Mouse (Mus musculus): ENCODE measurements at regions not wholly inside any gene's neighbourhood (a gene's known extent, or its start where the extent isn't known, plus 50 kb on each side); places are given as distances from the start of the nearest gene placed in this dataset.

DNA sequence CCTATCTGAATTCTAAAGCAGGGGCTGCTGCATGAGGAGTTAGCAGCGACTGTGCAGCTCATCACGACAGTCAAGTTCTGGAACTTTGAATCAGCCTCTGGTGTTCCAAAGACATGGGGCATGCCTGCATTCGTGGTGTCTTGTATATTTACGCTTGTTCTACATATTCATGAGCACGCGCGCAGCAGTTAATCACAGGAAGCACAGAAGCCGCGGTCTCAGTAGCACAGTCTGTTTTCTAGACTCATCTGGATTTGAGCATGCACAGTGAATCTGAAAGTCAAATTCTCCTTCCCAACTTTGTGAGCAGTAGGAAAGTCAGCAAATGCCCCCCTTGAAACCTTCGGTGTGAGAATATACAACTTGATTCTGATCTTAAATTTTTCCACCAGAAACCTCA is 327.3 kb downstream of the Plk2 start:
- Histone ChIP-seq H3K9ac (no peak overlapping the region), H3K4me2 (no peak overlapping the region), H3K36me3 (no peaks in the 10 kb centered on the region), H3K27me3 (replicated peaks) (no peaks in the 10 kb centered on the region), H3K27ac (no peak overlapping the region), H3K4me3 (no peak overlapping the region), H3K9me3 (replicated peaks) (no peaks in the 10 kb centered on the region), H3K4me1 (no peaks in the 10 kb centered on the region)
- 81% methylated on average over 10 of the region's 10 CpGs for WGBS (ENCODE audit: insufficient replicate concordance)
- no peak for ATAC-seq

- Histone ChIP-seq H3K27ac (no peak overlapping the region), H3K4me3 (no peak overlapping the region), H3K9me3 (replicated peaks) (no peaks in the 10 kb centered on the region), H3K36me3 (no peaks in the 10 kb centered on the region), H3K4me2 (no peak overlapping the region), H3K4me1 (no peaks in the 10 kb centered on the region), H3K27me3 (replicated peaks) (no peaks in the 10 kb centered on the region), H3K9ac (no peak overlapping the region)
- no peak for ATAC-seq
- 66% methylated on average over 6 of the region's 6 CpGs for WGBS (ENCODE audit: insufficient replicate concordance)
These were observed 327.9 kb downstream of the Plk2 start for GRCm38 (mm10) chr13:110722752-110723151.

GRCm38 (mm10) chr13:110724836-110725235 is 330.0 kb downstream of the Plk2 start:
- WGBS (ENCODE audit: insufficient replicate concordance) = 76% methylated on average over 2 of the region's 2 CpGs
- H3K4me1 ChIP-seq = no peaks in the 10 kb centered on the region
- H3K27ac ChIP-seq = no peak overlapping the region

GRCm38 (mm10) chr13:110725821-110726220 is 331.0 kb downstream of the Plk2 start:
- ATAC-seq = no peak
- Histone ChIP-seq H3K4me2 (no peak overlapping the region), H3K4me1 (no peaks in the 10 kb centered on the region), H3K9me3 (replicated peaks) (no peaks in the 10 kb centered on the region), H3K27ac (no peak overlapping the region), H3K36me3 (no peaks in the 10 kb centered on the region), H3K9ac (no peak overlapping the region), H3K27me3 (replicated peaks) (no peaks in the 10 kb centered on the region), H3K4me3 (no peak overlapping the region)
- 52% methylated on average over 3 of the region's 3 CpGs for WGBS (ENCODE audit: insufficient replicate concordance)

More at GRCm38 (mm10) chr13:110724836-110725235, 330.0 kb downstream of the Plk2 start:
- ATAC-seq = no peak
- H3K4me3 ChIP-seq = no peak overlapping the region
- H3K9ac ChIP-seq = no peak overlapping the region
- H3K27me3 ChIP-seq (replicated peaks) = no peaks in the 10 kb centered on the region
- no peak overlapping the region for H3K4me2 ChIP-seq
- H3K36me3 ChIP-seq = no peaks in the 10 kb centered on the region
- no peaks in the 10 kb centered on the region for H3K9me3 ChIP-seq (replicated peaks)

GRCm38 (mm10) chr13:110735511-110735910 is 340.7 kb downstream of the Plk2 start:
- Histone ChIP-seq H3K36me3 (no peaks in the 10 kb centered on the region), H3K4me1 (no peaks in the 10 kb centered on the region), H3K4me3 (no peak overlapping the region), H3K27ac (no peak overlapping the region), H3K9me3 (replicated peaks) (no peaks in the 10 kb centered on the region), H3K27me3 (replicated peaks) (no peaks in the 10 kb centered on the region), H3K9ac (no peak overlapping the region), H3K4me2 (no peak overlapping the region)
- WGBS (ENCODE audit: insufficient replicate concordance) = 62% methylated on average over 5 of the region's 5 CpGs
- no peak for ATAC-seq

DNA sequence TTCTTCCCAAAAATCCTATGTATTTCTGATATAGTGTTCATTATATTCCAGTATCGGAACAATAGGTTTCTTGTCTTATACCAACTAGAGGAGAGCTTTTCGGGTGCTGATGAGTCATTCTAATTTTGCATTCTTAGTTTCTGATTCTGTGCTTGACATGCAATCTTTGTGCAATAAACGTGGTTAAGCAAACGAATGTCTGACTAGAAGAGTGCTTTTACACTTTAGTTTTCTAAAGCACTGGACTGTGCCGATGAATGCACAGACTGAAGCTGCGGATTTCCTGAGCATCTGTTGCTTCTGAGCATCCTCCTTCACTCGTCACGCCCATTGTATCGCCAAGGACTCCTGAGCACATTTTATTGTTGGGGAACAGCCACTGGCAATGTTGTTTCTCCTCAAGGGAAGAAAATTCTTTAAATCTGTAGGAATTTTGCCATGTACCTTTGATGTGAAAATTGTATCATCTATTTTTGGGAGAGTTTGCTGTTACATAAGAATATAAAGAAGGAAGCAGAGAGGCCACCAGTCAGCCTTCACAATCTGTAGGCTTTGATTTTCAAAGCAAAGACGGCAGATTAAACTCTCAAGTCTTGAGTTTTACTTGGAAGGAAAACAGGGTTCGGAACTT is 346.8 kb downstream of the Plk2 start:
- no peaks in the 10 kb centered on the region for H3K27me3 ChIP-seq (replicated peaks)
- WGBS (ENCODE audit: insufficient replicate concordance) = 65% methylated on average over 11 of the region's 11 CpGs

GRCm38 (mm10) chr13:110747223-110747868 is 352.5 kb downstream of the Plk2 start:
- Histone ChIP-seq H3K4me2 (no peak overlapping the region), H3K36me3 (no peaks in the 10 kb centered on the region), H3K27me3 (replicated peaks) (no peaks in the 10 kb centered on the region), H3K4me1 (peaks cover 3% of the 10 kb centered on the region; the same call in 1 of the 2 replicates), H3K4me3 (no peak overlapping the region), H3K27ac (no peak overlapping the region), H3K9me3 (replicated peaks) (no peaks in the 10 kb centered on the region), H3K9ac (no peak overlapping the region)
- ATAC-seq = no peak
- WGBS (ENCODE audit: insufficient replicate concordance) = 21% methylated on average over 6 of the region's 6 CpGs

More for the DNA sequence above, 346.8 kb downstream of the Plk2 start:
- H3K4me3 ChIP-seq = no peak overlapping the region
- H3K27ac ChIP-seq = no peak overlapping the region
- ATAC-seq = no peak
- no peaks in the 10 kb centered on the region for H3K4me1 ChIP-seq
- H3K9me3 ChIP-seq (replicated peaks) = no peaks in the 10 kb centered on the region
- no peak overlapping the region for H3K9ac ChIP-seq
- H3K4me2 ChIP-seq = no peak overlapping the region
- no peaks in the 10 kb centered on the region for H3K36me3 ChIP-seq

GRCm38 (mm10) chr13:110752746-110753145 is 357.9 kb downstream of the Plk2 start:
- no peaks in the 10 kb centered on the region for H3K36me3 ChIP-seq
- no peak overlapping the region for H3K4me2 ChIP-seq
- H3K27ac ChIP-seq = no peak overlapping the region
- no peak for ATAC-seq
- 66% methylated on average over 4 of the region's 4 CpGs for WGBS (ENCODE audit: insufficient replicate concordance)
- H3K27me3 ChIP-seq (replicated peaks) = no peaks in the 10 kb centered on the region
- no peak overlapping the region for H3K4me3 ChIP-seq
- H3K4me1 ChIP-seq = no peaks in the 10 kb centered on the region
- no peak overlapping the region for H3K9ac ChIP-seq
- no peaks in the 10 kb centered on the region for H3K9me3 ChIP-seq (replicated peaks)

- no peak for ATAC-seq
- no peaks in the 10 kb centered on the region for H3K36me3 ChIP-seq
- no peak overlapping the region for H3K4me3 ChIP-seq
- no peak overlapping the region for H3K9ac ChIP-seq
- no peak overlapping the region for H3K27ac ChIP-seq
- no peaks in the 10 kb centered on the region for H3K27me3 ChIP-seq (replicated peaks)
- H3K4me2 ChIP-seq = no peak overlapping the region
- H3K4me1 ChIP-seq = no peaks in the 10 kb centered on the region
- 79% methylated on average over 9 of the region's 9 CpGs for WGBS (ENCODE audit: insufficient replicate concordance)
- no peaks in the 10 kb centered on the region for H3K9me3 ChIP-seq (replicated peaks)
These were observed 359.7 kb downstream of the Plk2 start for GRCm38 (mm10) chr13:110754548-110754947.

GRCm38 (mm10) chr13:110756877-110757276 is 362.0 kb downstream of the Plk2 start:
- H3K9me3 ChIP-seq (replicated peaks) = no peaks in the 10 kb centered on the region
- H3K36me3 ChIP-seq = no peaks in the 10 kb centered on the region
- no peak overlapping the region for H3K4me3 ChIP-seq
- H3K27me3 ChIP-seq (replicated peaks) = no peaks in the 10 kb centered on the region
- no peaks in the 10 kb centered on the region for H3K4me1 ChIP-seq
- WGBS (ENCODE audit: insufficient replicate concordance) = 64% methylated on average over 2 of the region's 2 CpGs
- no peak overlapping the region for H3K9ac ChIP-seq
- no peak overlapping the region for H3K27ac ChIP-seq
- no peak for ATAC-seq
- no peak overlapping the region for H3K4me2 ChIP-seq

GRCm38 (mm10) chr13:110769210-110769609 is 374.4 kb downstream of the Plk2 start:
- no peak overlapping the region for H3K9ac ChIP-seq
- H3K27me3 ChIP-seq (replicated peaks) = no peaks in the 10 kb centered on the region
- no peak overlapping the region for H3K27ac ChIP-seq
- no peak overlapping the region for H3K4me3 ChIP-seq
- no peak for ATAC-seq
- H3K4me1 ChIP-seq = no peaks in the 10 kb centered on the region
- H3K4me2 ChIP-seq = no peak overlapping the region
- no peaks in the 10 kb centered on the region for H3K36me3 ChIP-seq
- no peaks in the 10 kb centered on the region for H3K9me3 ChIP-seq (replicated peaks)

DNA sequence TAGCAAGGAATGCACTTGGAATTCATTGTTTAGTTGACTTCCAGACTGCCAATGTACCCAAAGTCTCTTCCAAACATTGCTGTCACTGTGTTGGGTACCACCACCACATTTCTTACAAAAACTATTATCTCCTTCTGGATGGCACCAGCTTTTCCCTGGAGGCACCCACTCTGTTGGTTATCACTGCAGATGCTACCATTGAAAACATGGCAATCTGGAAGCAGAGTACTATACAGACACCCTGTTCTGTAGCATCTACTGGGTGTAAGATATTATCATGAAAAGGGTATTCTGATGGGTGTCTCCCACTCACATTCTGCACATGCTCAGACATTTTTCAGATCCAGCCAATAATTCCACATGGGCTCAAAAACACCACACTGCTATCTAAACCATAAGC is 380.4 kb downstream of the Plk2 start:
- ATAC-seq = no peak
- Histone ChIP-seq H3K27ac (no peak overlapping the region), H3K27me3 (replicated peaks) (no peaks in the 10 kb centered on the region)

More for the DNA sequence above, 380.4 kb downstream of the Plk2 start:
- no peak overlapping the region for H3K4me3 ChIP-seq
- no peak overlapping the region for H3K4me2 ChIP-seq
- no peak overlapping the region for H3K9ac ChIP-seq
- no peaks in the 10 kb centered on the region for H3K9me3 ChIP-seq (replicated peaks)
- H3K36me3 ChIP-seq = no peaks in the 10 kb centered on the region
- H3K4me1 ChIP-seq = no peaks in the 10 kb centered on the region
